Mouse (Mus musculus): ENCODE data around the gene Ppp1r12b. TPM values are rescaled to one million over a fixed set of nuclear protein-coding genes. Genes with fewer than 3 reads are reported as not detected.
A peak's percentile ranks its signal among the peaks of the same experiment; 100 is the strongest.

The Ppp1r12b gene
- polyA plus RNA-seq, 1 experiment = 8.9 TPM

DNA sequence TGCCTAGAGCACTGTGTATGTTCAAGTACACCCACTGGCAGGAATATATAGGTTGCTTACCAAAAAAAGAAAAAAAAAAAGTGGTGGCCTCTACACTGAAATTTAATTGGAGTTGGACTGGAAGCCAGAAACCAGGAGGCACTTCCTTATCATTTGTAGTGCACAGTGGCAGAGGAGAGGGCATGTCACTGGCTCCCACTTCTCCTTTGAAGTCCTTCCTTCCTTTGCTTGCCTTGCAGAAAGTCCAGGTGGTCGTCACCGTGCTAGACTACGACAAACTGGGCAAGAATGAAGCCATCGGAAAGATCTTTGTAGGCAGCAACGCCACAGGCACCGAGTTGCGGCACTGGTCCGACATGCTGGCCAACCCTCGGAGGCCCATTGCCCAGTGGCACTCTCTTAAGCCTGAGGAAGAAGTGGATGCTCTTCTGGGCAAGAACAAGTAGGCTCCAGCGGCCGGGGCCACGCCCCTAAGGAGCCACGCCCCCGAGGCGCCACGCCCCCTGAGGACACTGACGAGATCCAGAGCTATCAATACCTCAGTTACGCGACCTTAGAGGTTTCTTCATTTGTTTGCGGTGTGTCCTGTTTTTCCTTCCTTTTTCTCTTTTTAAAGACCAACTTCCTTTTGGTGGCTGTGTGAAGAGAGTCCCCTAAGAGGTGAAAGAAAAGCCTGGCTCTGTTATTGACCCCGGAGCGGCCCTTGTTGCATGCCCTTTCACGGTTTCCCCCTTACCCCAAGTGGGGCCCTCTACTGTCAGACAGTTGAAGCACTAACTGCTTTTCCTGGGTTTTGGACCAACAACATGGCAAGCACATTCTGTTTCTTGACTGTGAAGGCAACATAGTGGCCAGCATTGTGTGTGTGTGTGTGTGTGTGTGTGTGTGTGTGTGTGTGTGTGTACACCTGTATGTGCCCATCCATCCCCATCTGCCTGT lies 208.2 kb downstream of the Ppp1r12b start:
- Histone ChIP-seq H3K27me3 (ENCODE audit: control insufficient read depth, insufficient read depth, low read length, poor library complexity, severe bottlenecking) (no peaks in the 10 kb centered on the region), H3K9ac (ENCODE audit: low read depth, poor library complexity, severe bottlenecking) (no peak overlapping the region), H3K36me3 (ENCODE audit: control insufficient read depth, insufficient read depth, low read length, poor library complexity, severe bottlenecking) (no peaks in the 10 kb centered on the region), H3K4me3 (ENCODE audit: low read depth, low read length) (no peak overlapping the region), H3K4me1 (ENCODE audit: control insufficient read depth, insufficient read depth, low read length) (no peaks in the 10 kb centered on the region), H3K9me3 (replicated peaks; ENCODE audit: control insufficient read depth, insufficient read depth, low read length, poor library complexity, severe bottlenecking) (no peaks in the 10 kb centered on the region), H3K27ac (ENCODE audit: insufficient read depth, low read length) (no peak overlapping the region)
- no peak for TF ChIP-seq CTCF (IDR thresholded peaks at IDR 0.05; ENCODE audit: low read depth, low read length)
- no peak for TF ChIP-seq POLR2A (IDR thresholded peaks at IDR 0.05; ENCODE audit: insufficient read depth, low read length)
- TF ChIP-seq EP300 (IDR thresholded peaks at IDR 0.05; ENCODE audit: insufficient read depth, low read depth, low read length) = no peak

DNA sequence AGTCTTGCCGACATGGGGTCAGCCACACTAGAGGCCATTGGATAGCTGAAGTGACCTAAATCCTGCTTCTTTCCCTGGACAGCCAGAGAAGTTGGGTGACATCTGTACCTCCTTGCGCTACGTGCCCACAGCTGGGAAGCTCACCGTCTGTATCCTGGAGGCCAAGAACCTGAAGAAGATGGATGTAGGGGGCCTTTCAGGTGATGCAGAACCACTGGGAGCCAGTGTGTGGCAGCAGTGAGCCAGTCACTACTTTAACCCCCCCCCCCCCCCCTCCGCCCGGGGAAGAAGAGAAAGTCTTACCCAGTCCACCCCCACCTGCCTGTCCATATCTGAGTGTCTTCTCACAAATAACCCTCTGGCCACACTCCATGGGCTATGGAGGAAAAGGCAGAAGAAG lies 210.1 kb downstream of the Ppp1r12b start:
- no peaks in the 10 kb centered on the region for H3K36me3 ChIP-seq (ENCODE audit: control insufficient read depth, insufficient read depth, low read length, poor library complexity, severe bottlenecking)
- no peak overlapping the region for H3K4me3 ChIP-seq (ENCODE audit: low read depth, low read length)
- H3K4me1 ChIP-seq (ENCODE audit: control insufficient read depth, insufficient read depth, low read length) = peaks cover 3% of the 10 kb centered on the region
- H3K9ac ChIP-seq (ENCODE audit: low read depth, poor library complexity, severe bottlenecking) = no peak overlapping the region
- H3K9me3 ChIP-seq (replicated peaks; ENCODE audit: control insufficient read depth, insufficient read depth, low read length, poor library complexity, severe bottlenecking) = no peaks in the 10 kb centered on the region
- H3K27ac ChIP-seq (ENCODE audit: insufficient read depth, low read length) = no peak overlapping the region
- no peaks in the 10 kb centered on the region for H3K27me3 ChIP-seq (ENCODE audit: control insufficient read depth, insufficient read depth, low read length, poor library complexity, severe bottlenecking)
- TF ChIP-seq EP300 (IDR thresholded peaks at IDR 0.05; ENCODE audit: insufficient read depth, low read depth, low read length) (no peak), POLR2A (IDR thresholded peaks at IDR 0.05; ENCODE audit: insufficient read depth, low read length) (no peak), CTCF (IDR thresholded peaks at IDR 0.05; ENCODE audit: low read depth, low read length) (peak; percentile 12)

DNA sequence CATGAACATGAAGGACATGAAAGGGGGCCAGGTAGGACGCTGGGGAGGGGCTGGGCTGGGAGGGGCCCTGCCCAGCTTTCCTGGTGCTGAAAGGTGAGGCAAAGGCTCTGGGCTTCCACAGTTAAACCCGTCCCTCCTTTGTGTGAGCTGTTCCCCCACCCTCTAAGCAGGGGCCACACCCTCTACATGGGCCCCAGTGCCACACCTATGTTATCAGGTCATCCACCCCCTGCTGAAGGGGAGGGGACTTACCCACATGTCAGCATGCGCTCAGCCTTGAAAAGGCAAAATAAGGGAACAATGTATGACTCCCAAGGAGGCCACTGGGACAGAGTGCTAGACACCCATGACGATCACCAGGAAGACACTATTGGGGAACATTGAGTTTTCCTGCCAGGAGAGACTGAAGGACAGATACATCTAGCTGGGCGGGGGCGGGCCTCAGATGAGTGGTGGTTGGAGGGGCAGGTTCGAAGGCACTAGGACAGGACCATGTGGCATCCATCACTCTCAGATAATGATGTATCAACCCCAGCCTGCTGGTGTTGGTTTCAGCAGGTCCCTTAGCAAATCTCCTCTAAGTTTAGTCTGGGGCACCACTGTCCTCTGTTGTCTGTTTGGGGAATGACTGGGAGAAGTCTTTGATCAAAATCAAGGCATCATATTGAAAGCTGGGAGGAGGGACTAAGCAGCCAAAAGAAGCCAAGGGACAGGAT lies 213.6 kb downstream of the Ppp1r12b start:
- no peaks in the 10 kb centered on the region for H3K27me3 ChIP-seq (ENCODE audit: control insufficient read depth, insufficient read depth, low read length, poor library complexity, severe bottlenecking)
- TF ChIP-seq POLR2A (IDR thresholded peaks at IDR 0.05; ENCODE audit: insufficient read depth, low read length) (no peak), EP300 (IDR thresholded peaks at IDR 0.05; ENCODE audit: insufficient read depth, low read depth, low read length) (no peak), CTCF (IDR thresholded peaks at IDR 0.05; ENCODE audit: low read depth, low read length) (no peak)
- H3K27ac ChIP-seq (ENCODE audit: insufficient read depth, low read length) = no peak overlapping the region
- no peaks in the 10 kb centered on the region for H3K9me3 ChIP-seq (replicated peaks; ENCODE audit: control insufficient read depth, insufficient read depth, low read length, poor library complexity, severe bottlenecking)
- no peak overlapping the region for H3K4me3 ChIP-seq (ENCODE audit: low read depth, low read length)
- peaks cover 3% of the 10 kb centered on the region for H3K4me1 ChIP-seq (ENCODE audit: control insufficient read depth, insufficient read depth, low read length)
- H3K9ac ChIP-seq (ENCODE audit: low read depth, poor library complexity, severe bottlenecking) = no peak overlapping the region
- H3K36me3 ChIP-seq (ENCODE audit: control insufficient read depth, insufficient read depth, low read length, poor library complexity, severe bottlenecking) = no peaks in the 10 kb centered on the region

DNA sequence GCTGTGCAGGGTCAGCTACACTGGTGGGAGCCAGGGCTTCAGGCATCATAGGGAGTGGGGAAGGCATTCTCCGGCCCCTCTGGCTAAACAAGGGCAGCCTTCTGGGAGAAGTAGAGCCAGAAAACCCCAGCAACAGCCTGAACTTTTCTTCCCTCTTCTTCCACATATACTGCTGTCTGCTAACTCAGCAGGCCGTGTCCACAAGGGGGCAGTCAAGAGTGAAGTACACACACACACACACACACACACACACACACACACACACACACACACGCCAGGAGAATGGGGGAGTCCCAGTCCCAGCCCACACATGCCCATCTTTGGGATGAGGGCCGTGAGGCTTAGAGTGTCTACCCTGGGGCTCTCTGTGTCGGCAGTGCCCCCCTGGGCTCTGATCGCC lies 214.3 kb downstream of the Ppp1r12b start:
- Histone ChIP-seq H3K27ac (ENCODE audit: insufficient read depth, low read length) (no peak overlapping the region), H3K9ac (ENCODE audit: low read depth, poor library complexity, severe bottlenecking) (no peak overlapping the region), H3K9me3 (replicated peaks; ENCODE audit: control insufficient read depth, insufficient read depth, low read length, poor library complexity, severe bottlenecking) (no peaks in the 10 kb centered on the region), H3K4me3 (ENCODE audit: low read depth, low read length) (no peak overlapping the region), H3K27me3 (ENCODE audit: control insufficient read depth, insufficient read depth, low read length, poor library complexity, severe bottlenecking) (no peaks in the 10 kb centered on the region), H3K4me1 (ENCODE audit: control insufficient read depth, insufficient read depth, low read length) (peaks cover 3% of the 10 kb centered on the region), H3K36me3 (ENCODE audit: control insufficient read depth, insufficient read depth, low read length, poor library complexity, severe bottlenecking) (no peaks in the 10 kb centered on the region)
- TF ChIP-seq CTCF (IDR thresholded peaks at IDR 0.05; ENCODE audit: low read depth, low read length) (peak; percentile 60), POLR2A (IDR thresholded peaks at IDR 0.05; ENCODE audit: insufficient read depth, low read length) (no peak)

DNA sequence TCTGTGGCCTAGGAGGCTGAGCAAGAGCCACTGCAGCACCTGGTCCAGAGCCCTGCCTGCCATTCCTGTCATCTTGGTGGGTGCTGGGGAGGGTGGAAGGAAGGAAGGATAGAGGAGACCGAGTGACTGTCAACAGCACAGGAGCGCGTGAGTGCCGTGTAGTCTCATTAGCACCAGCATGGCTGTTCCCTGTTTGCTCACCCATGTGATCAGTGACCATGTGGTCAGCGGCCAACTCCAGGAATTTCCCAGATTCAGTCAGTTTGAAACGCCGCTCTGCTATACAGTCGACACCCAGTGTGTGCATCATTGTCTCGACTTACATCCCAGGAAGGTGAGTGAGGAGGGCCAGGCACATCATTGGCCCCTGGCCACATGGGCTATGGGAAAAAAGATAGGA lies 218.3 kb downstream of the Ppp1r12b start:
- H3K9ac ChIP-seq (ENCODE audit: low read depth, poor library complexity, severe bottlenecking) = no peak overlapping the region
- no peak for TF ChIP-seq POLR2A (IDR thresholded peaks at IDR 0.05; ENCODE audit: insufficient read depth, low read length)
- TF ChIP-seq CTCF (IDR thresholded peaks at IDR 0.05; ENCODE audit: low read depth, low read length) = no peak
- no peak for TF ChIP-seq EP300 (IDR thresholded peaks at IDR 0.05; ENCODE audit: insufficient read depth, low read depth, low read length)
- H3K36me3 ChIP-seq (ENCODE audit: control insufficient read depth, insufficient read depth, low read length, poor library complexity, severe bottlenecking) = no peaks in the 10 kb centered on the region
- no peaks in the 10 kb centered on the region for H3K27me3 ChIP-seq (ENCODE audit: control insufficient read depth, insufficient read depth, low read length, poor library complexity, severe bottlenecking)
- H3K27ac ChIP-seq (ENCODE audit: insufficient read depth, low read length) = no peak overlapping the region
- peaks cover 3% of the 10 kb centered on the region for H3K4me1 ChIP-seq (ENCODE audit: control insufficient read depth, insufficient read depth, low read length)
- no peak overlapping the region for H3K4me3 ChIP-seq (ENCODE audit: low read depth, low read length)
- H3K9me3 ChIP-seq (replicated peaks; ENCODE audit: control insufficient read depth, insufficient read depth, low read length, poor library complexity, severe bottlenecking) = no peaks in the 10 kb centered on the region

DNA sequence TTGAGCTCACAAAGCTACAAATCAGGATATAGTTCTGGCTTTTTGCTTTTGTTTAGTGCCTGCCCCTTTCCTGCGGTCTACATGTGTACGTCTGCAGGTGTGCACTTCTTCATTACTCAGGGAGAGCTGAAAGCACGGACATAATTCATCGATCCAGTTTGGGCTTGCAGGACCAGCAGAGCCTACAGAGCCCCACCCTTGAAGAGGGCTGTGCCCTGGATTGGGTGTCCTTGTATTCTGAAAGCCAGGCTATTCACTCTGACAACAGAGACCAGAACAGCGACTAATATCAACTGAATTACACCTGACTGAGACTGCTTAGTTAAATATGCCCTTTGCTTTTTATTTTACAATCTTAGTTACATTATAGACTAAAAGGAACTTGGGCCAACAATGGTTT lies 222.1 kb downstream of the Ppp1r12b start:
- Histone ChIP-seq H3K4me3 (ENCODE audit: low read depth, low read length) (no peak overlapping the region), H3K9ac (ENCODE audit: low read depth, poor library complexity, severe bottlenecking) (no peak overlapping the region), H3K4me1 (ENCODE audit: control insufficient read depth, insufficient read depth, low read length) (no peaks in the 10 kb centered on the region), H3K27ac (ENCODE audit: insufficient read depth, low read length) (no peak overlapping the region), H3K9me3 (replicated peaks; ENCODE audit: control insufficient read depth, insufficient read depth, low read length, poor library complexity, severe bottlenecking) (no peaks in the 10 kb centered on the region), H3K36me3 (ENCODE audit: control insufficient read depth, insufficient read depth, low read length, poor library complexity, severe bottlenecking) (no peaks in the 10 kb centered on the region), H3K27me3 (ENCODE audit: control insufficient read depth, insufficient read depth, low read length, poor library complexity, severe bottlenecking) (no peaks in the 10 kb centered on the region)
- TF ChIP-seq CTCF (IDR thresholded peaks at IDR 0.05; ENCODE audit: low read depth, low read length) (no peak), POLR2A (IDR thresholded peaks at IDR 0.05; ENCODE audit: insufficient read depth, low read length) (no peak), EP300 (IDR thresholded peaks at IDR 0.05; ENCODE audit: insufficient read depth, low read depth, low read length) (no peak)

All from ES-Bruce4 (cell line).